Mouse (Mus musculus) neural tube, embryonic 15.5 days (tissue): Measurements from ENCODE around the gene Tmcc2. TPM values are rescaled to one million over a fixed set of nuclear protein-coding genes. Genes with fewer than 3 reads are reported as not detected.

Experiments
- ATAC-seq: fragments of 200-750 bp; cut with Nextera tagmentation; 2 replicates; pipeline ENCODE4 v1.8.0; 2017; ENCODE audit warnings: mild to moderate bottlenecking, moderate TSS enrichment, moderate library complexity; ENCODE audit not compliant: low FRiP score
- H3K27ac ChIP-seq: fragments of 300-500 bp; sonication (generic); replicated peaks from 2 replicates; pipeline ENCODE4 v1.5.1; 2015; ENCODE audit warnings: mild to moderate bottlenecking, inconsistent platforms
- H3K27me3 ChIP-seq: fragments of 300-500 bp; sonication (generic); replicated peaks from 2 replicates; pipeline ENCODE4 v1.6.1; 2015; ENCODE audit warnings: inconsistent platforms
- H3K36me3 ChIP-seq: fragments of 300-500 bp; sonication (generic); 2 replicates; pipeline ENCODE4 v1.6.1; 2015; ENCODE audit warnings: inconsistent platforms
- H3K4me1 ChIP-seq: fragments of 300-500 bp; sonication (generic); 2 replicates; pipeline ENCODE4 v1.6.1; 2015; ENCODE audit warnings: inconsistent platforms
- H3K4me2 ChIP-seq: fragments of 300-500 bp; sonication (generic); 2 replicates; pipeline ENCODE4 v1.6.1; 2015; ENCODE audit warnings: inconsistent platforms, mild to moderate bottlenecking, moderate library complexity
- H3K4me3 ChIP-seq: fragments of 300-500 bp; sonication (generic); replicated peaks from 2 replicates; pipeline ENCODE4 v1.5.1; 2015; ENCODE audit warnings: mild to moderate bottlenecking, inconsistent platforms
- H3K9ac ChIP-seq: fragments of 300-500 bp; sonication (generic); replicated peaks from 2 replicates; pipeline ENCODE4 v1.6.1; 2015; ENCODE audit warnings: mild to moderate bottlenecking, inconsistent platforms
- H3K9me3 ChIP-seq: fragments of 300-500 bp; sonication (generic); replicated peaks from 2 replicates; pipeline ENCODE4 v1.6.1; 2016; ENCODE audit warnings: inconsistent platforms
- WGBS: fragments of 180-500 bp; shearing (Covaris S2); methylation state at CpG from one replicate; pipeline ENCODE4 v1.1.7; 2015; ENCODE audit warnings: mixed read lengths; 5-methylcytosine and 5-hydroxymethylcytosine counted together
- polyA plus RNA-seq: library from polyadenylated mRNA; unstranded; fragments of >200 nt; fragmentation: Nextera tagmentation; extraction: Ambion mirVana; gene quantifications from 2 replicates; pipeline ENCODE4 v1.2.1, GENCODE M21; 2015

Gene Tmcc2
- polyA plus RNA-seq, result 28.5 and 33.2 TPM in 2 replicates

DNA sequence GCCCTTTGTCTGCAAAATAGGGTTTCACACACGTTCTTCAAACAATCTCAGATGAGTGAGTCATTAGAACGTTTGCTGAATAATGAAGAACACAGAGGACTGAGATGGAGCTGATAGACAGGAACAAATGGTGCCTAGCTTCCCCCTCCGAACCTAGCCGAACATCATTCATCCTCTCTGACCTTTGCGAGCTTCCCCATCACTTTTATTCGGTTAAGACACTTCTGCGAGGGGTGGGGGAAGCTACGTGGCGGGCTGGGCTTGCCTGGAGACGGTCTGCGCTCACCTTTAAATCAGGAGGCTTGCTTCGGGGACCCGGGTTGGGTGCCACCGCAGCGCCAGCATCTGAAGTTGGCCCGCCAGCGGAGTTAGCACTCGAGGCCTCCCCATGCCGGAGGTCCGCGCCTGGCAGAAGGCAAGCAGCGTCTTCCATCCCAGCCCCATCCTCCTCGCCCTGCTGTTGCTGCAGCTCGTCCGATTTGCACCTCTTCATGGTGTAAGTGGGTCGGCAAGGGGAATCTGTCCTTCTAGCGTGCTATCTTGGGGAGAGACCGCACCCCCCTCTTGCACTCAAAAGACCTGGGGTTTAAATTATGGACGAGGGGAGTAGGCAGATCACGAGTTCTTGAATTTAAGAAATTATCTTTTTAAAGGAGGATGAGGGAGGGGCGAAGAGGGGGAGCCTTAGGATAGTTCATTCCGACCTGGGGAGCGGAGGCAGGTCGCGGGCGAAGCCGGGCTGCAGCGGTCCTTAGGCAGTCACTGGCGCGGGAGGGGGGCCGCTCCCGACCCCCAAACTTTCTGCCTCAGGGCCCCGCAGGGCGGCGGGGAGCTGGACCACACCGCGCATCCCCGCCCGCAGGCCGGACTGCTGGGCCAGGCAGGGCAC is at the start of gene Tmcc2:
Gene Tmcc2 (minus strand): TSS at position 591 of the 889 bp plus-strand sequence.
- peak within 1 kb of the TSS; percentile 64 for H3K4me3 ChIP-seq
- no peaks in the 10 kb centered on the region for H3K9me3 ChIP-seq
- peak; percentile 68 for ATAC-seq
- peak within 1 kb of the TSS; percentile 89 for H3K27ac ChIP-seq
- H3K4me1 ChIP-seq, result peaks cover 54% of the 10 kb centered on the region
- under 1% methylated on average over 45 of the region's 50 CpGs for WGBS
- H3K9ac ChIP-seq, result peak within 1 kb of the TSS; percentile 81
- H3K27me3 ChIP-seq, result no peaks in the 10 kb centered on the region
- no peaks in the 10 kb centered on the region for H3K36me3 ChIP-seq
- H3K4me2 ChIP-seq, result peak within 1 kb of the TSS; percentile 87

DNA sequence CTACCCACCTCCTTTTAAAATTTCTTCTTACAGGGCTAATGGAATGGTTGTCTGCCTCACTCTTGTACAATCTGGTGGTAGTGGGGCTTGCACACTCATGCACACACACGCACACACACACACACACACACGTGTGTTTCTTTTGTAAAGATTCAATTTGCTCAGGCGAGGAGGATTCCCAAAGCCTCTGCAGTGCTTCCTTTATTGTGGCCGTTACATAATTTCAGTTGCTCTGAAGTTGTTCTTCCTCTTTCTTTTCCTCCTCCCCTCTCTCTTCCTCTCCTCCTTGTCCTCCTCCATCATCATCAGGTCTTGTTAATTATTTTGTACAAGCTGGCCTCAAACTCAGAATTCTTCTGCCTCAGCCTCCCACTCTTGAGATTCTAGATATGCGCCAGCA is 46.3 kb upstream of the Tmcc2 start:
- Histone ChIP-seq H3K4me2 (no peak overlapping the region), H3K27ac (no peak overlapping the region), H3K27me3 (no peaks in the 10 kb centered on the region), H3K4me1 (peaks cover 8% of the 10 kb centered on the region), H3K4me3 (no peak overlapping the region), H3K9me3 (no peaks in the 10 kb centered on the region), H3K36me3 (peaks cover 34% of the 10 kb centered on the region), H3K9ac (no peak overlapping the region)
- 70% methylated on average over 5 of the region's 5 CpGs for WGBS
- ATAC-seq, result no peak

DNA sequence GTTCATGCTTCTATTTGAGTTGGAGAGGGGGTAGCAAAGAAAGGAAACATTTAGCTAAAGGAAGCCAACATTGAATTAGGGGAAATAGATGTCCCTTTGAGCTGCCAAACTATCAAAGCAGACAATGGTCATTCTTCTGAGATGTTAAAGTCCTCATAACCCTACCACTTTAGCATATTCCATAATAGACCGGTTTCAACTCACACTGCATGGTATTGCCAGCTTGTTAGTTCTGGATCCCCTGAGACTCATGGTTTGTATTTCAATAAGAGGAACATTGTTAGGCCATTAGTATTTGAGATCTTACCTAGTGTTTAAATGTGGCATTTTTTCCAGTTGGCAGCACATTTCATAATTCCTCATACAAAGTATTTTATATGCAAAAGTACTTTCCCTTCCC is 45.9 kb upstream of the Tmcc2 start:
- Histone ChIP-seq H3K9ac (no peak overlapping the region), H3K4me3 (no peak overlapping the region), H3K36me3 (peaks cover 30% of the 10 kb centered on the region), H3K27ac (no peak overlapping the region), H3K4me1 (peaks cover 11% of the 10 kb centered on the region), H3K9me3 (no peaks in the 10 kb centered on the region), H3K27me3 (no peaks in the 10 kb centered on the region), H3K4me2 (no peak overlapping the region)
- 50% methylated on average over 1 of the region's 1 CpGs for WGBS
- no peak for ATAC-seq

DNA sequence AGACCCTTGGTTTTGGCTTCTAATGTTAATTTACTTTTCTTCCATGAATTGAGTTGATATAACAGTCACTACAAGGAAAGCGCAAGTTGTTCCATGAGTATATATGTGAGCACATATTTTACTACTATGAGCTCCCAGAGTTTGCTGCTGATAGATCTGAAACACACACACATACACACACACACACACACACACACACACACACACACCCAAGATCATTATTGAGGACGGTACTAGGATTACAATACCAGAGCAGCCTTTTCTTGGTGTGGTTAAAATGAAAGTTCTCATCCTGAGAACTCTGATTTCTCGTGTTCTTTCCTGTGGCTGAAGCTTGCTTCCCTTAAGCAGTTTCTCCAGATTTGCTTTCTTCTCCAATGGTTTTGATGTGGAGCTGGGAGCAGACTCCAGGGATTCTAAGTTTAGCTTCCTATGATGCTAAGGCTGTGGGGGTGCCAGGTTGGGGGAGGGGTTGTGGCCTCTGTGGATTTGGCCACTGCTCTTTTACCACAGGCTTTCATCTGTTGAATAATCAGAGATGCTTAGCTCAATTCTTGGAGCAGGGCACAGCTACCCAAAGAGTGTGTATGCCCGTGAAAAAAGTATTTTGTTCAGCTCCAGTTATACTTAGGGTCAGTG is 45.4 kb upstream of the Tmcc2 start:
- 82% methylated on average over 4 of the region's 4 CpGs for WGBS
- H3K27me3 ChIP-seq, result no peaks in the 10 kb centered on the region
- H3K27ac ChIP-seq, result no peak overlapping the region
- no peak overlapping the region for H3K4me3 ChIP-seq
- H3K9me3 ChIP-seq, result no peaks in the 10 kb centered on the region
- H3K9ac ChIP-seq, result no peak overlapping the region
- no peak overlapping the region for H3K4me2 ChIP-seq
- H3K36me3 ChIP-seq, result peaks cover 25% of the 10 kb centered on the region
- peaks cover 16% of the 10 kb centered on the region for H3K4me1 ChIP-seq
- ATAC-seq, result no peak

DNA sequence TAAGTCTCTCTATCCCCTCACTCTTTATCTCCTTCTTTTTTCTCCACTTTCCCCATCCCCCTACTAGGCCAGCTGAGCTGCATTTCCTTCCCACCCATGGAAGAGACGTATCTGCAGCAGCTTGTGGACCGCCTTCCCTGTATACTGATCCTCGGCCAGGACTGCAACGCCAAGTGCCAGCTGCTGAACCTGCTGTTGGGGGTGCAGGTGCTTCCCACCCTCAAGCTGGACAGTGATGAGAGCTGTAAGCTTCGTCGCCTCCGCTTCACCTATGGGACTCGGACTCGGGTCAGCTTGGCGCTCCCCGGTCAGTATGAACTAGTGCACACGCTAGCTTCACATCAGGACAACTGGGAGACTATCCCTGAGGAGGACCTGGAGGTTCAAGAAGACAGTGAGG is 43.0 kb upstream of the Tmcc2 start:
- no peak overlapping the region for H3K4me3 ChIP-seq
- H3K27ac ChIP-seq, result no peak overlapping the region
- no peaks in the 10 kb centered on the region for H3K27me3 ChIP-seq
- H3K36me3 ChIP-seq, result 0 out of 2 replicates have a peak, but pooled peaks cover 7% of the 10 kb centered on the region
- no peak overlapping the region for H3K9ac ChIP-seq
- no peak overlapping the region for H3K4me2 ChIP-seq
- H3K9me3 ChIP-seq, result no peaks in the 10 kb centered on the region
- WGBS, result 88% methylated on average over 12 of the region's 12 CpGs
- peaks cover 26% of the 10 kb centered on the region for H3K4me1 ChIP-seq
- no peak for ATAC-seq

DNA sequence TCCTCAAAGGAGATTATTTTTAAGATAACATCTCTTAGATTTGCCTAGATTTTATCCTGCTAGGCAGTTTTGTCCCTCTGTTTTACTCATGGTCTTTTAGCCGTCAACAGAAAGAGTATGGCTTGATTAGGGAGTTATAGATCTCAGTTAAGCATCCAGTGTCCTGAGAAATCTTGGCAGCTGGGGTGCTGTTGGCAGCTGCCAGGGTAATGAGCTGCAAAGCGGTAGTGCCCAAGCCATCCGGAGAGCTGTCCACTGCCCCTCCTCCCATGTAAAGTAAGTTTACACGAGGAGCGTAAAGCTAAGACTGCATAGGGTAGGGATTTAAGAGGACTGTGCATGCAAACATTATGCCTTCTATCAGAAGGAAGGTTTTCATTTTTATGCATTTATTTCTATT is 42.3 kb upstream of the Tmcc2 start:
- Histone ChIP-seq H3K4me1 (peaks cover 26% of the 10 kb centered on the region), H3K4me2 (no peak overlapping the region), H3K36me3 (0 out of 2 replicates have a peak, but pooled peaks cover 7% of the 10 kb centered on the region), H3K9ac (no peak overlapping the region), H3K27me3 (no peaks in the 10 kb centered on the region), H3K27ac (no peak overlapping the region), H3K4me3 (no peak overlapping the region), H3K9me3 (no peaks in the 10 kb centered on the region)
- ATAC-seq, result no peak
- WGBS, result 45% methylated on average over 5 of the region's 5 CpGs

DNA sequence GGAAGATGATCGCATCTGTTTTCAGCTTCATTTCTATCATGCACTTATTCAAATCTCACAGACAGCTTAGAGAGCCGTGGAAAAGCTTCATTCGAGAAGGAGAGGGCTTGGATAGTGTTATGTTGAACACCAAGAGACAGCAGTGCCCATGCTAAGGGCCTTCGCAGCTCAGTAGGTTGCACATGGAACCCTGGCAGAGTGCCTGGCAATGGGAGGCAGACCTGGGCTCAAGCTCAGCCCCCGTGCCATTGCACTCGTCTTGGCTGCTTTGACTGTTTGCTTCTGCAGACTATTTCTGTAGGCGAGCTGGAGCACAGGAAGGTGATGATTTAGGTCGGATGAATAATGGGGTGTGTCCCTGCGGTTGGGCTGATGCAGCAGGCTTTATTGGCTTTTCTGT is 40.6 kb upstream of the Tmcc2 start:
- Histone ChIP-seq H3K27ac (no peak overlapping the region; the same call in 1 of the 2 replicates), H3K4me2 (no peak overlapping the region), H3K36me3 (0 out of 2 replicates have a peak, but pooled peaks cover 7% of the 10 kb centered on the region), H3K9me3 (no peaks in the 10 kb centered on the region), H3K27me3 (no peaks in the 10 kb centered on the region), H3K4me1 (peaks cover 26% of the 10 kb centered on the region), H3K4me3 (no peak overlapping the region), H3K9ac (no peak overlapping the region)
- 49% methylated on average over 9 of the region's 9 CpGs for WGBS
- no peak for ATAC-seq

DNA sequence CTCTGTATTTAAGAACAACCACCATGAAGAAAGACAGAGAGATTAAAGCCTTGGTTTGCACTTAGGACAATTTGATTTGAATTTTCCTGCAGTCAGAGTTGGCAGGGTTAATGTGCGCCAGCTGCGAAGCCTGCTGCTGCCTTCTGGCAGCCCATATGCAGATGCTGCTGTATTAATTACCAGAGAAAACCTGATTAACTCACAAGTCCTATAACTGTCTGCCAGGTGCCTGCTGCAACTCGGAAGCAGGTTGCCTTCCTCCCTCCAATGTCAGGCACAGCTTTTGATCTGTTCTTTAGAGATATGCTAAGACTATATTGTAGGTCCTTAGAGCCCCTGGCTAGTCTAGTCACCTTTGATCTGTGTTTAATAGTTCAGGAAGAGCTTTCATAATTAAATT is 39.7 kb upstream of the Tmcc2 start:
- WGBS, result 25% methylated on average over 3 of the region's 3 CpGs
- Histone ChIP-seq H3K9ac (no peak overlapping the region), H3K27ac (no peak overlapping the region), H3K4me1 (peaks cover 26% of the 10 kb centered on the region), H3K27me3 (no peaks in the 10 kb centered on the region), H3K4me2 (no peak overlapping the region), H3K36me3 (0 out of 2 replicates have a peak, but pooled peaks cover 4% of the 10 kb centered on the region), H3K9me3 (no peaks in the 10 kb centered on the region), H3K4me3 (no peak overlapping the region)
- no peak for ATAC-seq

DNA sequence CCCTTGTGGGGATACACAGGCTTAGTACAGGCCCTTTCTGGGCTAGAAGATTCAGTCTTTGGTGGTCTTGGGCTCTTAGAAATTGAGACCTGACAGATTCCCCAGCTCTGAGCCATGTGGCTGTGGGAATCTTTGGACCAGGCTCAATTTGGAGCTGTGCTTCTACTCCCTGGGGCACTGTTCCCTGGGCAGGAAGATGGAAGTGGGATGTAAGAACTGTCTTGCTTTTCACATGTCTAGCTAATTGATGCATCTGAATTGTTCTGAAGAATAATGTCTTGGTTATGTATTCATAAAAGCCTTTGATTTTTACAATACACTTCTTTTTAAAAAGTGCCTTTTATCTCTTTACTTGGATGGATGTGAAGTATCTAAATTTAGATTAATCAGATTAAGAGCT is 34.5 kb upstream of the Tmcc2 start:
- ATAC-seq, result no peak
- Histone ChIP-seq H3K27ac (no peak overlapping the region), H3K4me2 (no peak overlapping the region), H3K4me3 (no peak overlapping the region), H3K27me3 (no peaks in the 10 kb centered on the region), H3K4me1 (peaks cover under 1% of the 10 kb centered on the region; the same call in 1 of the 2 replicates), H3K9ac (no peak overlapping the region), H3K9me3 (no peaks in the 10 kb centered on the region), H3K36me3 (no peaks in the 10 kb centered on the region)

DNA sequence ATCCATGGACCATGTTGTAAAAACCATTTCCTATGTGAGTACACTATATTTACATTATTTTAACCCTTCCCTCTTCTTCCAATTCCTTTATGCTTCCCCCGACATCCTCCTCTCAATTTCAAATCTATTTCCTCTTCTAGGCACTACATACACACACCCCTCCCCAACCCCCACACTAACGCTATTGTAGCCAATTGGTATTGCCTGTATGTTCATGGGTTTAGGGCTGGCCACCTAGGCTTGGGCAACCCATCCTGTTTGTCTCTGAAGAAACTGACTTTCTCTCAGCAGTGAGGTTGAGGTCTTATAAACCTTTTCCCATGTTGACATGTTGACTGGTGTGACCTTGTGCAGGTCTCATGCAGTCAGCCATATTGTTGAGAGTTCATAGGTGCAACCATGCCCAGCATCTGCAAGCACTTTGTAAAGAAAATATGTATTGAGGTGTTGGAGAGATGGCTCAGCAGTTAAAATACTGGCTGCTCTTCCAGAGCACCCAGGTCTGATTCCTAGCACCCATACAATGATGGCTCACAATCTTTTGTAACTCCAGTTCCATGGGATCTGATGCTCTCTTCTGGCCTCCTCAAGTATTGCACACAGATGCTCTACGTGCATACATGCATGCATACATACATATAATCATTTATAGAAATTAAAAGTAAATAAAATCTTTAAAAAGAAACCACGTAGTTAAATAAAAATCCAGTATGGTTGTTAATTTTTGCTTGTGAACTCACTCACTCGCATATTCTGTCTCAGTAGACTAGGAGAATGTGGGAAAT is 32.0 kb upstream of the Tmcc2 start:
- Histone ChIP-seq H3K9ac (no peak overlapping the region), H3K4me1 (peaks cover 16% of the 10 kb centered on the region), H3K4me2 (no peak overlapping the region), H3K27ac (no peak overlapping the region), H3K36me3 (no peaks in the 10 kb centered on the region), H3K9me3 (no peaks in the 10 kb centered on the region), H3K27me3 (no peaks in the 10 kb centered on the region), H3K4me3 (no peak overlapping the region)
- 95% methylated on average over 5 of the region's 5 CpGs for WGBS
- no peak for ATAC-seq

DNA sequence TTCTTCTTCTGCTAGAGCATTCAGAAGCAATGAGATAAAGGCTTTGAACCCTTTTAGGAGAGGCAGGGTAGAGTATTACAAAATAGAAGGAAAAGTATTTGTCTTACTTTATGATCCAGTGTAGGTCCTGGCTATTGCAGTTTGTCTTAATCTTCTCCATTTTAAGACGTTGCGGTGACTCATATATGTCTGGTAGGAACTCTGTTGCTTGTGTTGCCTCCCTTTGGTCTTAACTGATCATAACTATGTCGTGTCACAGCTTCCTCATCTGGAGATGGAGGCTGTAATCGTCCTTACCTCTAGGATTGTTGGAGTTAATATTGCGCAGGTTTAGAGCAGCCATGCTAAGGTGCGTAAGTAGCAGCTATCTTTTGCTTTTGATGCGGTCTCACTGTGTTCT is 29.6 kb upstream of the Tmcc2 start:
- no peak for ATAC-seq

More for the DNA sequence above, 29.6 kb upstream of the Tmcc2 start:
- H3K9me3 ChIP-seq, result no peaks in the 10 kb centered on the region
- no peak overlapping the region for H3K4me2 ChIP-seq
- no peak overlapping the region for H3K9ac ChIP-seq
- H3K4me3 ChIP-seq, result no peak overlapping the region
- WGBS, result 90% methylated on average over 7 of the region's 7 CpGs
- H3K4me1 ChIP-seq, result peaks cover 21% of the 10 kb centered on the region
- no peaks in the 10 kb centered on the region for H3K36me3 ChIP-seq
- no peaks in the 10 kb centered on the region for H3K27me3 ChIP-seq
- no peak overlapping the region for H3K27ac ChIP-seq
